Mouse (Mus musculus) left cerebral cortex, postnatal 36 days (tissue): ENCODE data around the gene Tmcc3. TPM values are rescaled to one million over a fixed set of nuclear protein-coding genes. Genes with fewer than 3 reads are reported as not detected.
A peak's percentile ranks its signal among the peaks of the same experiment; 100 is the strongest.

Experiments
- DNase-seq, 2 experiments: peaks; one replicate each; pipeline ENCODE4 v3.0.0; 2021 to 2022; ENCODE audit warnings: low spot score in 2 of 2, mixed read lengths in 1 of 2
- intact Hi-C: fragments of 180-260 bp; cut with DNase I; formaldehyde crosslinking; loops from one replicate; pipeline ENCODE4 v1.15.1; 2025
- total RNA-seq, 2 experiments: library from RNA; stranded (reverse); gene quantifications; 2 replicates each; pipeline ENCODE4 v1.2.3; 2021

The Tmcc3 gene
- total RNA-seq, 2 experiments from 2014 or later, result 23.2 to 24.5 TPM

DNA sequence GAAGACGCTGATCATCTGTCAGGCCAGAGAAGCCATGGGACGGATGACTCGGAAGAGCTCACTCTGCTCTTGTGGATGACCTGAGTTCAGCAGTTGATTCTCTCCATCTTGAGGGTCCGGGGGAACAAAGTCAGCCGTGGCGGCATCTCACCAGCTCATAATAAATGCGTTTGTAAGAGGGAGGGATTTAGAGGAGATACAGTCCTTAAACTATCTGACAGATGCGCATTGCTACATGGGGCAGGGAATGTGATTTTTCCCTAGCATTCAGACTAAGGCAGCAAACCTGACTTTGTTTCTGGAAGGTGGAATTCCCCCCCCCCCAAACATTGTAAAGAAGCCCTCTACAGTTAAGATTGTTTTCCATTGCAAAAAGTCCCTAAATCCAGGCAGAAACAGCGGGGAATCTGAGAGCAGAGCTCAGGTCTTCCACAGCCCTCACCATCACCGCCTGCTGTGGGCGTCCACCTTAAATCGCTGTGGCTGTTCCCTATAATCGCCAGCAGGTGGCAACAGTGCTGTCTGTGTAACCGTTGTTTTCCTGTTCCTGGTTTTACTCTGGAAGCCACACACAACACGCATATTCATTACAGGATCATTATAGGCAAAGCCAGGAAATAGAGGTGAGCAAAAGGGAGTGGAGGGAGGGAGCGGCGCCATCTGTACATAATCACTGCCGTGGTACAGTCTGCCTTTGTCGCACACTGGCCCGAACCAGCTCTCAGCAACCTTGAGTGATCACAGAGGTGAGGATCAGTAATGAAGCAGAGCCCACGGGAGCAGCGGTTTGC lies 96.8 kb downstream of the Tmcc3 start:
- DNase-seq, result peak; percentile 74 to 84
- intact Hi-C loops, result loop anchor here (1.0 to 5.0 kb wide), 3 partner anchors 104 to 201 kb away; no protein-coding TSS in a partner anchor

DNA sequence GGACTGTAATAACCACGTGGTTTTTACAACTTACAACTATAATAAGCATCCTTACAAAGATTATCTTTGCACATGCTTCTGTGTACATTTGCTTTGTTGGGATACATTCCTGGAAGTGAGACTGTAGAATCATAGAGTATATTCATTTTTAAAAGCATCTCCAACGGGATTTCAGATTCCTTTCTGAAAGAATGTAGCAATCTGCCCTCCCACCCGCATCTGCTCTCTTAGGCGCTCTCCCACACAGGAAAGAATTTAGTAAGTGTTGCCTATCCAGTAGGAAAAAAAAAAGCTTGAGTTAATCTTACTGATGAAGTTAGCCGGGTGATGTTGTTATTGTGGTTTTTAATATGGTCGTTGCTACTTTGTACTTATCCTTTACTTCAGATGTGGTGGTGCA lies 97.9 kb downstream of the Tmcc3 start:
- intact Hi-C loops, result loop anchor here (5.0 kb wide), 2 partner anchors 103 to 197 kb away; no protein-coding TSS in a partner anchor
- no peak for DNase-seq

DNA sequence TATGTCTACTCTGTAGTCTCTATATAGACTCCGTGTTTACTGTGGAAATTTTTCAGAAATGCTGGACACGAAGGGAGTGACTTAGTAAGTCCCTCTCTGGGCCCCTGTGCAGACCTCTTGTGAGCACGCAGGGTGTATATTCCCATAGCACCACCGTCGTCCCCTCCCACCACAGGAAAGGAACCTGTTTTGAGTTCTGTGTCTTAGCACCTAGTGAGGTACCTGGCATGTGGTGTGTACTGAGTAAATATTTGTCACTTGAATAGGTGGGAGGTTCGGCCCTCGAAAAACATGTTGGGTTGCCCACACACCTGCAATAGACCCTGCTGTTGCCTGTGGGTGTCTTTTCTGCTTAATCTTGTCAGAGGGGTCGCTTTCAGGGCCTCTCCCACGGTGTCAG lies 99.8 kb downstream of the Tmcc3 start:
- intact Hi-C loops, result no loop called here

DNA sequence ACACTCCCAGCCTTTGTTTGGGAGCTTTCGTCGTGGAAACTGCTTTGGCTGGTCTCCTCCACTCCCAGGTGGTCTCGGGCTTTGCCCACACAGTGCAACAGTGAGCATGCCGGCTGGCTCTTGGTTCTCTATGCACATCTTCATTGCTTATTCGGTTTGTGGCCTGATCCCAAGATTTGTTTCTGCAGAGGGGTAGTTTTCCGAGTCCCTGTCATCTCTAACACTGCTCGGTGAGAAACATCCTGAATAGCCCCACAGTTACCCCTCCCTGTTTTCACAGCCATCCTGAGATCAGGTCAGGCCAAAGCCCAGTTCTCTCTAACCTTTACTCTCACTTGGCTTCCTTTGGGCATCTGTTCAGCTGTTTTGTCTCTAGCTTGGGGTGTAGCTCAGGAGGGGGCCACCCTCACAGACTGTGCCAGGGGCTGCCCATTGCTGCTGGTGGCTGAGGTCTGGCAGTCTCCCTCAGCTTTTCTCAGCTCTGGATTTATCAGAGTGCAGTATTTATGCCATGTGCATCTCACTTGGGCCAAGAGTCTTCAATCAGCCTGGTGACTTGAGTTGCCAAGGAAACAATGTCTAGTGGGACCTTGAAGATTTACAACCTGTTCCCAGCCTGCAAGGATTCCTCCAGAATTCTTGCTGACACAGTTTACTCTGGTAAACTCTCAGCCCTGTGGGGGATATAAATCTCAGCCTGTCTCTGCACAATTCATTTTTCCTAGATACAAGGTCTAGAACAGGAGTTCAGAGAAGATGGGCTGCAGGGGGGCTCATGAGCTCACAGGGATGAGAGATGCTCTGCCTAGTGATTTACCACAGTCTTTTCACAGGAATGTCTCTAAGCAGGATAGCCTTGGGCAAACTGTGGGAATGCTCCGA lies 102.3 kb downstream of the Tmcc3 start:
- intact Hi-C loops, result no loop called here
- DNase-seq, result no peak

More for the DNA sequence above, 99.8 kb downstream of the Tmcc3 start:
- DNase-seq, result no peak

DNA sequence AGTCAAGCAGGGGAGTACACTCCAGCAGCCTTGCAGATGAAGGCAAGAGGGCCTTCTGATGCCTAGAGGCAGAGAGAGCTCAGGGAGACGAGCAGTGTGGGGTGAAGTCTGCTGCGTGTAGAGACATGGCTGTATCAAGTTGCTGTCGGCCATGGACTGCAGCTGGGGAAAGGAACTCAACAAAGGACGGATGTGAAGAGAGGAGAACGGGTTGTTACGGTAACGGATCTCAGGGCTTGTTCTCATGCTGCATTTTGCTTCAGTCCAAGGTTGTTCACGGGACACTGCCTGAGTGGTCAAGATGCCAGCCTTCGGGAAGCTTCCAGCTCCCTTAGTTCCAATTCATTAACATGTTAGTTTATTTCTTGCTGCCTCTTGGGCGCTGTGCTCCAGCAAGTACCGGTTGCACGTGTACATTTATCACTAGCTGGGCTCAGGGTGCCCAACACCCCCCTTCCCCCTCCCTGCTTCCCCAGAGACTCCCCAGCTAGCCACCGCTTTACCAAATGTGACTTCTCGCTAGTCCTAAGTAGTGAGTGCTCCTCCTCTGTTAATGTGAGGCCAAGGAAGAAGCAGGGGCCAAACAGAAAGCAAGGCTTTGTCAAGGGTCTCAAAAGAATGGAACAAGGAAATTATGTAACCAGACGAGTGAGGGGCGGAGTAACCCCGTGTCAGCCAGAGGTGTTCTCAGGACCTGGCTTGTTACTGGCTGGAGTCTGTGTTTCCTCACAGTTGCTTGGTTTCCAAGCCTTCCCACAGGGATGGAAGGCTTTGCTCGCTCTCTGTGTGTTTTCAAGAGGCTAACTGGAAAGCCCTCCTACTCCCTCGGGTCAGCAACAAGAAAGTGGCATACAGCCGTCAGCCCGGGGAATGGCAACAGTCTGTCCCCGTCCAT lies 104.4 kb downstream of the Tmcc3 start:
- DNase-seq, result peak in 1 of 2 experiments; percentile 12
- intact Hi-C loops, result no loop called here

DNA sequence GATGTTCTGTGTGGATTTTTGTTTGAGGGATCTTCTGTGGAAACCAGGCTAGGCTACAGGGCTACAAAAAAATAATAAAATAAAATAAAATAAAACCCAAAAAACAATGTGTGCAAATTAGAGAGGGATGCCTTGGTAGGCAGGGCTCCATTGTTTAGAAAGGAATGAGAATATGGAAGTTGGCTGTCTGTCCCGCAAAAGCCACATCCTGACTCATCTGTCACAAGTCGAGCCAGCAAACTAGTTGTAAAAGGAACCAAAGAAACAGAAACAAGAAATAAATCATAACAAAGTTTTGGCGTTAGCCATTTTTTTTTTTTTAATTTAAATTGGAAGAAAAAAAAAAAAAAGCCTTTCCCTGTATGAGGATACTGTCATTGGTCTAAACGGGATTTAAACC lies 105.9 kb downstream of the Tmcc3 start:
- DNase-seq, result no peak
- intact Hi-C loops, result no loop called here

DNA sequence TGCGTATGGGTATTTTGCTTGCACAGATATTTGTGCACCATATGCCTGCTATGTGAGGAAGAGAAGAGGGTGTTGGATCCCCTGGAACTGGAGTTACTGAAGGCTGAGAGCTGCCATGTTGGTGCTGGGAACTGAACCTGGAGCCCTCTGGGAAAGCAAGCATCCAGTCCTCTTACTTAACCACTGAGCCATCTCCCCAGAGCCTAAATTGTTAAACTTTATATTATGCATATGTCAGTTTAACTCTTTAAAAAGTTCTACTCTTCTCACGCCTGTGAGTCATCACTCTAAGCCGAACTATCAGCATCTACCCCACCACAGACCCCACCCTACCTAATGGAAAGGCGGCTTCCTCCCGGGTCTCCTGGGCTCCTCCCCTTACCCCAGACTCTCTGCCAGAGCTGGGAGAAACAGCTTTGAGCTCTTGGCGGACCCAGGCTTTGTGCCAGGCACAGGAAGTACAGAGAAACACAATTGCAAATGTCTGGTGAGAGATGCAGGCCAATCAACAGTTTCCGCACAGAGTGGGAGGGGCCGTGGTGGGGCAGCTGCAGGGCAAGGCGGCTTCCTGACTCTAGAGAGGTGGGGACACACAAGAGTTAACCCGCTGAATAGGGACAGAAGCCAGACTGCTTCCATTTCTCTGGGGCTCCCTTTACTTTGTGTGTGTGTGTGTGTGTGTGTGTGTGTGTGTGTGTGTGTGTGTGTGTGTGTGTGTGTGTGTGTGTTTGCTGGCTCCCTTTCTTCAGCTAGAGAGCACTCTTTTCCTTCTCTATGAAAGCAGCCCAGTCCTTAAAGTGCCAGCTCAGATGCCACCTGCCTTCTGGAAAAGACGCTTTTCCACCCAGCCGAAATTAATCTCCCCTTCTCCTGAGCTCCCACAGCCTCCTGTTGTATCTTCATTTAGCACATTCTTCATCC lies 114.5 kb downstream of the Tmcc3 start:
- intact Hi-C loops, result loop anchor here (5.0 kb wide), 1 partner anchor 91 kb away; no protein-coding TSS in a partner anchor
- peak; percentile 55 to 74 for DNase-seq

DNA sequence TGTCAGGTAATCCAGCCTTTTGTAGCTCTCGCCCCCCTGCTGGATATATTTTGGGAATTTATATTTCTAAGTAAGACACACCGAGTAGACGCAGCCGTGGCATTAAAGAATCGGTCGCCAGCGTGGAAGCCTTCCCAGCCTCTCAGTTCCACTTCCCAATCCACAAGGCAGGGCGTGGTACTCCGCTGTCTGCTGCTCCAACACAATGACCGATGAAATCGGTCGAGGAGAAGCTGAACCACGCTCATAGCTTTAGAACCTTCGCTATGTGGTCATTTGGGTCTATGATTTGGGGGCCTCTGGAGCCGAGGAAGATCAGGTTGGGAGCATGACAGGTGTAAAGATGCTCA lies 115.1 kb downstream of the Tmcc3 start:
- no peak for DNase-seq
- intact Hi-C loops, result loop anchor here (5.0 kb wide), 1 partner anchor 90 kb away; no protein-coding TSS in a partner anchor

DNA sequence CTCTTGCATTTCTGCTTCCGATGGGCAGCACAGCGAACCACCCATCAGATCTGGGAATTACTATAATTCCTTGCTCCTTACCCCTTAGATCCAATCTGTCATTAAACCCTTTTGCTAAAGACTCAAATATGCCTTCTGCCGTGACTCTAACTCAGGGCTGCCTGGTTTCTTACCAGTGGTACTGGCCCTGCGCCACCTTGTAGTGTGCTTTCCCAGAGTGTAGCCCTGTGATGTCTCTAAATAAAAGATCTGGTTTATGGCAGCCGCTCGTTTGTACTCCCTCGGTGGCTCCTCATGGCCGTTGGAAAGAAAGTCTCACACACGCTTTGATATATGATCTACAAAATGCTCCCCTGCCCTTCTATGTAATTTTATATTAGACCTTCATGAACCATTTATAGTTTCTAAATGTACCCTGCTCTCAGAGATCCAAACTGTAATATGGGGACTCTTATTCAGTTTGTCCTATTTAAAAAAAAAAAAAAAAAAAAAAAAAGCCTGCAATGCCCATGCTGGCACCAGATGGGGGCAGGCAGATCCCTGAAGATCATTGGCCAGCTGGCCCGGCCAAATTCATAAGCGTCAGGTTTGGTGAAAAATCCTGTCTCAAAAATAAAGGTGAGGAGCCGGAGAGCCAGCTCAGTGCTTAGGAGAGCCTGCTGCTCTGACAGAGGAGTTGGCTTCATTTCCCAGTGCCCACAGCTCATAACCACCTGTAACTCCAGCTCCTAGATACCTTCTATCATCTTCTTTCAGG lies 116.6 kb downstream of the Tmcc3 start:
- DNase-seq, result no peak
- intact Hi-C loops, result loop anchor here (5.0 kb wide), 1 partner anchor 89 kb away; no protein-coding TSS in a partner anchor

DNA sequence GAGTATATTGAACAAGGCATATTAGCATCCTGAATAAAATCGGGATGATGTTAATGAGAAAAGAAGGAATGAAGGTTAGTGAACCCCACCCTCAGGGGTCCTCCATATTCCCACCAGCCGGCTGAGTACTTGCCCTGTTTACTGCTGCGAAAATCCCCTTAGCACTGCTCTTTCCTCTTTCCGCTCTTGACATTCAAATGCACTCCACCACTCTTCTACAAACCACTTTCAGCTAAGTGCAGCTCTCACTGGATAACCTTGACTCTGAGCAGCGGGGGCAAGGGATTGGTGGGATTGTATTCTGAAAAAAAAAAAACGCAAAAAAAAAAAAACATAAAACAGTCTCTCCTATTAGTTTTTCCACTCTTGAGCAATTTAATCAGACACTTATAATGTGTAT lies 118.8 kb downstream of the Tmcc3 start:
- DNase-seq, result no peak
- intact Hi-C loops, result no loop called here

DNA sequence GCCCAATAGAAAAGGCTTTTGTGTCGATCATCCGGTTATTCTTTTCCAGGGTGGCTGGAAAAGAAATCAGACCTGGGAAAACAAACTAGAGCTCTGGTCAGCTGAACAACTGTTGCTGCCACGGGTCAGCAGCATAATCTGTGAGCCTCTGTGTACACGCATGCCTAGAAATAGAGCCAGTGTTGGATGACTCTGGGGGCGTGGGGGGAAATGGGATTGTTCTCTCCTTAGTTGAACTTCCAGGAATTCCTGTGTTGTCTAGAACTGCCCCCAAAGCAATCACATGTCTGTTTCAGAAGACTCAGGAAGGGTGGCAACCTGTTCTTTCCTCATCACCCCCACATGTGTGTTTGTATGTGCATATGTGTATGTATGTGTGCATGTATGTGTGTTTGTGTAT lies 121.2 kb downstream of the Tmcc3 start:
- no peak for DNase-seq
- intact Hi-C loops, result no loop called here

DNA sequence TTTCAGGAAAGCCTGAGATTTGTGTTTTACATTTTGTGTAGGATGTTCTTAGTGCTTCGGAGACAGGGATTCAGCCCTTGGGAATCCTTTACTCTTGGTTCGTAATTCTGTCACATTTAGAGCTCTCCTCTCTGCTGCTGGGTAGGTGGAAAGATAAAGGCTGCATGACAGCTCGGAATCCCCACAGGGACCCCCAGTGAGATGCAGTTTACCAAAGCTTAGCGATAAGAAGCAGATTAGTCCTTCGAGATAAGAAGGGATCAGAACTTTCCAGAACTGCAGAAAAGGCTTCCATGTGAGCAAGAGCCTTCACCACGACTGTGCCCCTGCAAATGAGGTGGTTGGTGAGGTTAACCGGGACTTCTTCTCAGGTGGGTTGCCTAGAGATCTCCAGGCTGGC lies 122.2 kb downstream of the Tmcc3 start:
- intact Hi-C loops, result no loop called here
- no peak for DNase-seq

DNA sequence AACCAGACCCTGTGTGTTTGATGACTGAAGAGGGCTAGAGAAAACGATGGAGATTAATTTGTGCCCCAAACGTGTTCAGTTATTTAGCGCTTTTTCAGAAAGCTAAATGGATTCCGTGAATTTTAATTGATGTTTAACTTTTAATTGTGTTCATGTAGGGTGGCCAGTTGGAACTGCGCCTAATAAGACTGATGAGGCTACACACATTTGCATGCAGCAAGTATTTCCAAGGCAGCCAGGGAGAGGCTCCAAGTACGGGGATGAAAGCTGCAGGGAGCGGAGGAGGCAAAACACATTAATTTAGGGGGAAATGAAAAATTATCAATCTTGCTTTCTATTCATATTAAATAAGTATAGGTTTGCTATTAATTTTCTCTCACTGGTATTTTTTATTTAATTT lies 131.0 kb downstream of the Tmcc3 start:
- intact Hi-C loops, result loop anchor here (5.0 kb wide), 1 partner anchor 40 kb away; no protein-coding TSS in a partner anchor
- DNase-seq, result no peak

DNA sequence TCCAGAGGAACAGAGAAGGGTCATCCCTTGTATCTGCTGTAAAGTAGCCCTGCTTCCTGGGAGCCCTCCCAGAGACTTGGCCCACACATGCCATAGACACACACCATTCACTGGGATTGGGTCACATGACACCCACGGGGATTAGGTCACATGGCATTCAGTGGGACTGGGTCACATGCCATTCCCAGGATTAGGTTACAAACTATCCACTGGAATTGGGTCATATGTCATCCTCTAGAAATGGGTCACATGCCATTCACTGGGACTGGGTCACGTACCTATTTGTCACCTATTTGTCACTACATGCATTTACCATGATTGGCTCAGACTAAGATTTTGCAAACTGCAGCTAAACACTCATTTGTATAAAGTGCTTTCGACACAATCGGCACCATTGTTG lies 131.7 kb downstream of the Tmcc3 start:
- DNase-seq, result no peak
- intact Hi-C loops, result loop anchor here (5.0 kb wide), 1 partner anchor 39 kb away; no protein-coding TSS in a partner anchor

DNA sequence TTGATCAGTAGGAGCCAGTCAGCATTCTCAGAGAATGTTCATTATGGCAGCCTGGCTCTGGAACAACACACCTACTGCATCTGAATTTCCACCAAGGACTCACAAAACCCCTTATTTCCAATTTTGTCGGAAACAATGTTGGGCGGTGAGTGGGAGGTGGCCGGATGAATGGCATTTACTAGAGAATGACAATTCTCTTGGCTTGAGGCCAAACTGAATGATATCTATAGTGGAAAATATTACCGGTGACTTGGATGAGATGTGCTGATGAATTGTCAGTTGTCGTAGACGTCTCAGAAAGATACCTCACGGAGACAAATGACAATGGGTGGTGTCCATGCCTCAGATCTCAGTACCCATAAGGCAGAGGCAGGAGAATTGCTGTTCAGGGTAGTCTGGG lies 133.4 kb downstream of the Tmcc3 start:
- intact Hi-C loops, result no loop called here
- DNase-seq, result no peak

DNA sequence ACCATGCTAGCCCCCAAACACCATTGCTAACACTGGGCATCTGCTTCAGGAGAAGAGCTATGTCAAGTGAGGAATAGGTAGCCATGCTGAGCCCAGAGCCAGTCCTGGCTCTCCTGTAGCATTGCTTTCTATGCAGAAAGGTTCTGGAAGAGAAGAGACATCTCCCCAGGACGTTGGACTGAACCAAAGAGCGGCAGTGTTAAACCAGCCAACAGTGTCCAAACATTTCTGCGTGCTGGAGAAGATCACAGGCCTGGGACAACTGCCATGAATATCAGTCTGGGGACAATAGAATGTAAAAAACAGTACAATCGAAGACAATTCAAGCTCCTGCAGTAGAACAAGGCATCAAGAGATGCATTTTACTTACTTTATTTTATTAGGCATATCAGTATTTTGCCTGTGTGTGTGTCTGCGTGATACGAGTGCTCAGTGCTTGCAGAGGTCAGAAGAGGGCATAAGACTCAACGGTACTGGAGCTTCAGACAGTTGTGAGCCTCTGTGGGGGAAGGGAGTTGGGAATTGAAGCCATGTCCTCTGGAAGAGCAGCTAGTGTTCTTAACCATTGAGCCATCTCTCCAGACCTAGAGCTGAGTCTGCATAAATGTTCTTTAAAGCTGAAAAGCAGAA lies 134.7 kb downstream of the Tmcc3 start:
- no peak for DNase-seq
- intact Hi-C loops, result no loop called here

DNA sequence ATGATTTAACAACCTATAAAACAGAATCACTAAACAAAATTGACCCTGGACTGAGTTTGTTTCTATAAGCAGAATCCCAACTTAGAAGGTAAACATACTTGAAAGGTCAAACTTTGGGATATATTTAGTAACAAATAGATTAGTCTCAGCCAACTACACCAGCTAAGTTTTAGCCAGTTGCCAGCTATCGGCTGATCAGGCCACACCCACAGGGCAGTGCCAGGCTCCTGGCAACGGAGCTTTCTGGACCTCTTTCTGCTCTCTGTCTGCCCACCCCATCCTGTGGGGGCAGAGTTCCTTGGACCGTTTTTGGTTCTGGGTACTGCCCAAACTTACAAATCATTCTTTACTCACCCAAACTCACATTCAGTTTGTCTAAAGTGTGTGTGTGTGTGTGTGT lies 137.9 kb downstream of the Tmcc3 start:
- intact Hi-C loops, result no loop called here
- DNase-seq, result no peak
